ENCODE assay signal across 9 mouse cellular contexts in genomic region chr7:125427492-125428090, GRCm38 (mm10). TPM values are rescaled to one million over a fixed set of nuclear protein-coding genes. Genes with fewer than 3 reads are reported as not detected.
DNase-seq lines count a peak whose midpoint lies in the region; ATAC-seq and TF ChIP-seq lines count a peak whose summit lies in the region.
"Had no signal": no experiment of that assay in that cellular context is flagged by ENCODE, and none has a peak within 500 bp of the region (broad histone marks: within the 10 kb centered on the region; RNA-seq: fewer than 3 reads in every experiment).

No protein-coding gene starts in this region.

- H3K4me2 ChIP-seq in hindbrain, postnatal 0 days (ENCODE audit: low read depth, low read length): no peak overlapping the region
- H3K4me2 ChIP-seq in hindbrain, embryonic 14.5 days (replicated peaks): no peak overlapping the region
- H3K4me2 ChIP-seq in liver, embryonic 13.5 days: peak overlapping the region; percentile 61; the same call in 1 of the 2 replicates
- no peak overlapping the region for H3K4me2 ChIP-seq in forebrain, embryonic 13.5 days

- H3K27me3 ChIP-seq in hindbrain, postnatal 0 days (ENCODE audit: insufficient read depth, low read length): no peaks in the 10 kb centered on the region
- no peaks in the 10 kb centered on the region for H3K27me3 ChIP-seq in hindbrain, embryonic 14.5 days (ENCODE audit: control insufficient read depth, insufficient read depth, low read length)
- no peaks in the 10 kb centered on the region for H3K27me3 ChIP-seq in cerebellum, adult 2 months (ENCODE audit: control insufficient read depth, insufficient read depth, low read length)
- no peaks in the 10 kb centered on the region for H3K27me3 ChIP-seq in liver, embryonic 13.5 days
- H3K27me3 ChIP-seq in forebrain, embryonic 13.5 days: no peaks in the 10 kb centered on the region

- H3K27ac ChIP-seq in hindbrain, postnatal 0 days: no peak overlapping the region
- no peak overlapping the region for H3K27ac ChIP-seq in hindbrain, embryonic 14.5 days
- 0 out of 2 replicates have a peak overlapping the region, but pooled peaks have one; percentile 31 for H3K27ac ChIP-seq in cerebellum, adult 2 months (ENCODE audit: insufficient read depth, low read length)
- peak overlapping the region; percentile 89 for H3K27ac ChIP-seq in liver, embryonic 13.5 days
- no peak overlapping the region for H3K27ac ChIP-seq in forebrain, embryonic 13.5 days
- H3K27ac ChIP-seq: kidney, postnatal 0 days had no signal

- no peaks in the 10 kb centered on the region for H3K4me1 ChIP-seq in hindbrain, postnatal 0 days (ENCODE audit: insufficient read depth, low read length)
- no peaks in the 10 kb centered on the region for H3K4me1 ChIP-seq in hindbrain, embryonic 14.5 days (replicated peaks; ENCODE audit: control insufficient read depth, insufficient read depth, low read length)
- H3K4me1 ChIP-seq in cerebellum, adult 2 months (ENCODE audit: control insufficient read depth, insufficient read depth, low read length): peaks cover 19% of the 10 kb centered on the region
- peaks cover 72% of the 10 kb centered on the region for H3K4me1 ChIP-seq in liver, embryonic 13.5 days (replicated peaks)
- H3K4me1 ChIP-seq in forebrain, embryonic 13.5 days: no peaks in the 10 kb centered on the region

- WGBS in hindbrain, postnatal 0 days: 51% methylated on average over 12 of the region's 12 CpGs
- 78% methylated on average over 12 of the region's 12 CpGs for WGBS in hindbrain, embryonic 14.5 days
- 10% methylated on average over 12 of the region's 12 CpGs for WGBS in cerebellum, adult 2 months
- 80% methylated on average over 12 of the region's 12 CpGs for WGBS in liver, embryonic 13.5 days (ENCODE audit: insufficient replicate concordance)
- WGBS in forebrain, embryonic 13.5 days: 84% methylated on average over 12 of the region's 12 CpGs

- peak; percentile 43; the same call in 1 of the 2 replicates for ATAC-seq in hindbrain, postnatal 0 days
- no peak for ATAC-seq in hindbrain, embryonic 14.5 days (ENCODE audit: low FRiP score)
- no peak for ATAC-seq in liver, embryonic 13.5 days (ENCODE audit: low read depth)
- ATAC-seq in inflammation-experienced regulatory T-cells, adult 6 months: no peak
- no peak for ATAC-seq in forebrain, embryonic 13.5 days

- H3K9me3 ChIP-seq in hindbrain, postnatal 0 days (ENCODE audit: low read length): 0 out of 2 replicates have a peak, but pooled peaks cover 3% of the 10 kb centered on the region
- 0 out of 2 replicates have a peak, but pooled peaks cover 6% of the 10 kb centered on the region for H3K9me3 ChIP-seq in hindbrain, embryonic 14.5 days (ENCODE audit: control insufficient read depth, low read length)
- H3K9me3 ChIP-seq in liver, embryonic 13.5 days (replicated peaks): 0 out of 2 replicates have a peak, but pooled peaks cover 7% of the 10 kb centered on the region
- H3K9me3 ChIP-seq in forebrain, embryonic 13.5 days (replicated peaks): no peaks in the 10 kb centered on the region

- peak; percentile 59 for DNase-seq in hindbrain, postnatal 0 days (ENCODE audit: low spot score)
- DNase-seq in hindbrain, embryonic 14.5 days (ENCODE audit: low spot score): no peak
- peak; percentile 85 for DNase-seq in adrenal gland, adult 2 months
- DNase-seq in cerebellum, adult 2 months: peak; percentile 83 to 84
- no peak for DNase-seq in liver, embryonic 13.5 days
- DNase-seq in thymus, postnatal 25 days: no peak

- H3K4me3 ChIP-seq in hindbrain, postnatal 0 days (ENCODE audit: low read length): no peak overlapping the region
- H3K4me3 ChIP-seq in hindbrain, embryonic 14.5 days (replicated peaks; ENCODE audit: low read length): no peak overlapping the region
- no peak overlapping the region for H3K4me3 ChIP-seq in cerebellum, adult 2 months (replicated peaks; ENCODE audit: insufficient read depth, low read depth, low read length)
- no peak overlapping the region for H3K4me3 ChIP-seq in liver, embryonic 13.5 days (replicated peaks)
- H3K4me3 ChIP-seq in forebrain, embryonic 13.5 days: no peak overlapping the region

- H3K9ac ChIP-seq in hindbrain, postnatal 0 days (replicated peaks; ENCODE audit: low read length): no peak overlapping the region
- H3K9ac ChIP-seq in hindbrain, embryonic 14.5 days: no peak overlapping the region
- H3K9ac ChIP-seq in liver, embryonic 13.5 days: peak overlapping the region; percentile 56
- H3K9ac ChIP-seq in forebrain, embryonic 13.5 days: no peak overlapping the region

- TF ChIP-seq CTCF in hindbrain, postnatal 0 days (IDR thresholded peaks at IDR 0.05; ENCODE audit: low read depth): no peak
- TF ChIP-seq CTCF in cerebellum, adult 2 months (IDR thresholded peaks at IDR 0.05; ENCODE audit: borderline replicate concordance, insufficient read depth, low read depth, low read length): no peak

- H3K36me3 ChIP-seq in hindbrain, postnatal 0 days (ENCODE audit: insufficient read depth, low read length): no peaks in the 10 kb centered on the region
- no peaks in the 10 kb centered on the region for H3K36me3 ChIP-seq in hindbrain, embryonic 14.5 days (replicated peaks; ENCODE audit: control insufficient read depth, insufficient read depth)
- H3K36me3 ChIP-seq in liver, embryonic 13.5 days: no peaks in the 10 kb centered on the region
- no peaks in the 10 kb centered on the region for H3K36me3 ChIP-seq in forebrain, embryonic 13.5 days (ENCODE audit: poor library complexity, severe bottlenecking)

- no peak for TF ChIP-seq POLR2A in cerebellum, adult 2 months (IDR thresholded peaks at IDR 0.05; ENCODE audit: borderline replicate concordance, insufficient read depth, low read length)

RNA-seq across cellular contexts. Expression of gene Kdm8, which starts 16.9 kb away (rescaled TPM):
- 7.2 and 7.5 TPM in 2 replicates for total RNA-seq in hindbrain, postnatal 0 days (2014; rRNA removed)
- polyA plus RNA-seq in hindbrain, postnatal 0 days (2015; fragmentation: Nextera tagmentation; extraction: Ambion mirVana): 4.1 and 5.0 TPM in 2 replicates
- 4.1 and 5.2 TPM in 2 replicates for polyA plus RNA-seq in hindbrain, embryonic 14.5 days (2014; fragmentation: Nextera tagmentation; extraction: Ambion mirVana)
- total RNA-seq in adrenal gland, adult 2 months (2021): 1 to 10 TPM; 3.2 to 4.7 TPM
- polyA plus RNA-seq in adrenal gland, adult 2 months (2012; rRNA removed): 3.9 and 4.2 TPM in 2 replicates
- 8.2 and 9.2 TPM in 2 replicates for polyA plus RNA-seq in cerebellum, adult 2 months (2012; rRNA removed)
- polyA plus RNA-seq in liver, embryonic 13.5 days (2015; fragmentation: Nextera tagmentation; extraction: Ambion mirVana): 8.6 and 9.1 TPM in 2 replicates
- polyA plus RNA-seq in inflammation-experienced regulatory T-cells, adult 6 months (2017; shearing (Covaris generic)): 1 to 10 TPM; 2.4 to 7.3 (median 4.5) TPM
- 8.4 TPM in 2 replicates for polyA plus RNA-seq in forebrain, embryonic 13.5 days (2015; fragmentation: Nextera tagmentation; extraction: Ambion mirVana)

Comparison
In these comparisons a context has a peak if more than half of its experiments do, and no peak if none do; other contexts are left out.
1. DNase-seq: peak in hindbrain, postnatal 0 days (single experiment), adrenal gland, adult 2 months (single experiment) and cerebellum, adult 2 months (2 of 2); none in hindbrain, embryonic 14.5 days (single experiment), liver, embryonic 13.5 days (single experiment) and thymus, postnatal 25 days (single experiment).
2. H3K27ac ChIP-seq: peak in cerebellum, adult 2 months (single experiment) and liver, embryonic 13.5 days (single experiment); none in hindbrain, postnatal 0 days (single experiment), hindbrain, embryonic 14.5 days (single experiment) and forebrain, embryonic 13.5 days (single experiment).